Mouse (Mus musculus) Patski (cell line): ENCODE data around the gene Ptn. TPM values are rescaled to one million over a fixed set of nuclear protein-coding genes. Genes with fewer than 3 reads are reported as not detected.

ENCODE experiments used
- ATAC-seq: fragments of 100-300 bp; one replicate; pipeline ENCODE4 v1.8.0; 2021
- CTCF ChIA-PET: fragments of 350-600 bp; sonication (Branson Sonifier 250); formaldehyde crosslinking; loops from one replicate; lab custom pipeline; 2022; ENCODE audit warnings: inconsistent platforms; lab: Charles Lee
- POLR2A ChIA-PET: fragments of 350-600 bp; sonication (Branson Sonifier 250); formaldehyde crosslinking; loops from one replicate; lab custom pipeline; 2022; ENCODE audit warnings: antibody characterized with exemption, inconsistent platforms; lab: Charles Lee
- DNase-seq: peaks from one replicate; pipeline ENCODE4 v3.0.0-alpha.2; 2011; ENCODE audit warnings: low read depth, low spot score
- H3K27me3 ChIP-seq: fragments of 371-371 bp; one replicate; pipeline ENCODE4 v1.5.1; 2021
- CTCF ChIP-seq: fragments of 100-300 bp; IDR thresholded peaks from one replicate; pipeline ENCODE4 v1.5.1; 2021
- in situ Hi-C: fragments of 300-500 bp; cut with MboI; formaldehyde crosslinking; loops from 3 replicates; pipeline ENCODE4 v1.11.1; 2018; ENCODE audit warnings: low pct_unique_long_range_greater_than_20kb, mixed read lengths
- polyA plus RNA-seq: library from polyadenylated mRNA; unstranded; gene quantifications from one replicate; pipeline ENCODE4 v1.2.3, GENCODE M21; 2021

Gene Ptn
- polyA plus RNA-seq, result not detected

DNA sequence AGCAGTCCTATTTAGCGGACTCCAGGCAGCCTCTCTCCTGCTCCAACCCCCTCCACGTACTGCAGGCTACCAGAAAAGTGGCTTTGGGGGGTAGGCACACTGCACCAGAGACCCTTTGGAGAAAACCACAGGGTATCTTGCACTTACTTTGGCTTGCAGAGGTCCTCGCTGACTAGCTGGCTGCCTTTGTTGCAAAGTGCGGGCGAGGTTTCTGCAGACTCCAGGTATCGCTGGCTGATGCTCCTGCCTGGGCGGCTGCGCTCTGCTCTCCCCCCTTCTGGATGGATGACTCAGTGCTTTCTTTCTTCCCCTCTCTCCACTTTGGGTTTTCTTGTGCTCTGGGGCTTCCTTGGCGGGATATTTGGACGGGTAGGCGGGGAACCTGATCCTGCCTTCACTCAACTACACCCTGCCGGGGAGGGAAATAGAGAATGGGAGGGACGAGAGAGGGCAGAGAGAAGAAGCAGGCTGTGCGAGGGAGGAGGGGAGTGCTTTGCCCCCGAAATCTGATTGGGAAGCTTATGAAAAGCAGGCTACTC lies at the start of gene Ptn:
Gene Ptn (minus strand): TSS at position 474 of the 539 bp plus-strand sequence.
- POLR2A ChIA-PET, result no interaction called here
- no peak for DNase-seq
- CTCF ChIA-PET, result no interaction called here
- TF ChIP-seq CTCF, result no peak
- ATAC-seq, result no peak
- in situ Hi-C loops, result no loop called here
- no peaks in the 10 kb centered on the region for H3K27me3 ChIP-seq

DNA sequence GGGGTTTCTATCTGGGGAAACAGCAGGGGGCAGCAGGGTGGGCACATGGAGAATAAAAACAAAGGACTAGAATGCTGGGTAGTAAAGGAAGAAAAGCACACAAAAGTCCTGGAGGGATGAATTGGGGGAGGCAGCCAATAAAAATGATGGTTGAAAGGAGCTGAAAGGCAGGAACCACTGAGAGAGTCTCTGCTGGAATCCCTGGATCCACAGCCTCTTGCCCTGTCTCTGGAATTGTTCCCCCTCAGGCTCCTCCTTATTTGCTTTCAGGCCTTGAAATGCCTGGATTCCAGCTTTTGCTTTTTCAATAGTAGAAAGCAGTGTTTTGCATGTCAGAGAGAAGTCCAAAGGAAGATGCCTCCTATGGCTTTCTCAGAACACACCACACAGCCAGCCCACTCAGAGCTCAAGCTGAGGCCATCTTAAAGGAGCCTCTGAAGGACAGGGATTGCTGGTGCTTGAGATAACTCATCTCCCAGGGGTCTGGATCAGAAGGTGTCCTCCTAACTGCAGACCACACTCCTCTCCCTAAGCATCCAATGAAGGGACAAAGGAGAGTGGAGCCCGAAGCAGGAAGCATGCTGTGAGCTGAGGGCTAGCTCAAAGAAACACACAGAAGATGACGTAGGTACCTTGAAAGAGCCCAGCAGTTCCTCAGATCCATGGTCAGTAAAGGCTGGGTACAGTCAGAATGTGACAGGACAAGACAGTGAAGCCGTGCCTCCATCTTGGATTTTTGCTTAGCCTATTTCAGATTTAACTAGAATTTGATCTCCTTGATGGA lies 48.4 kb upstream of the Ptn start:
- CTCF ChIA-PET, result no interaction called here
- H3K27me3 ChIP-seq, result peaks cover 4% of the 10 kb centered on the region
- POLR2A ChIA-PET, result no interaction called here
- TF ChIP-seq CTCF, result no peak
- DNase-seq (no peak), ATAC-seq (no peak)
- in situ Hi-C loops, result no loop called here

DNA sequence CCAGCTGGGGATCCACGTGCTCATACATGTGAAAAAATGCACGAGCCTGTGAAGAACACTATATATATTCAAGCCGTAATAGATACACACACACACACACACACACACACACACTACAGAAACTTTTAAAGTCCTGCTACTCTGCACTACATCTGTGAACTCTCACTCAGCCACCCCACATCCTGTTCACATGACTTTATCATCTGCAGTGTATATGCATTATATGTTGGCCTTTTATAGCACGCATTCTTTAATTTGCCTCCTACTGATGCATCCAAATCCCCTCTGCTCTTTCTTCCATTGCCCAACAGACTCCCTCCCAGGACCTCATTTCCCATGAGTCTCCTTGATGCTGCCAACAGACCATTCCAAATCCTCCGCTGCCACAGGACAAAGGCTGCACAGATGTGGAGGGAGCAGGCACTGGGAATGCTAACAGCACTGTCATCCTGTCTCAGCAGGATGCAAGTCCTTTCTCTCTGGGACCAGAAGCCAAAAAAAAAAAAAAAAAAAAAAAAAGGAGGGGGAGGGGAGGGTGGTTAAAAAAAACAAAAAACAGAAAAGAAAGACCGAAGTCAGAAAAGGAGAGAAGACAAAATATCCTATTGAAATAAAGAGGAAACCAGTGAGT lies 47.7 kb upstream of the Ptn start:
- ATAC-seq (no peak), DNase-seq (no peak)
- H3K27me3 ChIP-seq, result peaks cover 4% of the 10 kb centered on the region
- no peak for TF ChIP-seq CTCF
- ChIA-PET CTCF (no interaction called here), POLR2A (no interaction called here)
- in situ Hi-C loops, result no loop called here

DNA sequence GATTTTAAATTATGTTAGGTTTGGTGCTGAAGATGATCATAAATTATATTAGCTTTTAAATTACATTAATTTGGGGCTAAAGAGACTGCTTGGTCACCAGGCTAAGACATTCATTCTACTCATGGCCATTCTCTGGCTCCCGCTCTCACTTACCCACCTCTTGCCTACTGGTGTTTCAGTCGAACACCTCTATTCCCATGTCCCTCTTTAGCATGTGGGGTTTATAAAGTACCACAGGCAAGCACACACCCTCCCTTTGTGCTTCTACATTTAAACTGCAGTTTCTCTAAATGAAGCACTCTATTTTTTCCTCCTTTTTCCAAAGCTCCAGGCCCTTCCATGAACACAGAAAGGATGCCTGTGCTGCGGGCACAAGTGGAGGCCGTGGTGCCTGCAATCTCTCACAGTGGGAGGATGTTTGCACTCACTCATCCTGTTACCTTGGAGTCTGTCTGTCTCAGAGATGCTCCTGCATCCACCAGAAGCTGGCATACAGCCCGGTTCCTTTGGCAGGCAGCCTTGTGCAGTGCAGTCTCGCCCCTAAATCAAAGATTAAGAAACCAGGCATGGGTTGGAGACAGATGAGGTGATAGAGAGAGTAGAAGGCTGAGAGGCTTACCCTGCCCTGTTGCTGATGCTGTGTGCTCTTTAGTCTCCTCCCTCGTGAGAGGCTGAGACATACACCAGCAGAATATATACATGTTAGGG lies 40.6 kb upstream of the Ptn start:
- no peak for DNase-seq
- in situ Hi-C loops, result no loop called here
- H3K27me3 ChIP-seq, result no peaks in the 10 kb centered on the region
- ATAC-seq, result no peak
- TF ChIP-seq CTCF, result no peak
- POLR2A ChIA-PET, result no interaction called here
- CTCF ChIA-PET, result no interaction called here

DNA sequence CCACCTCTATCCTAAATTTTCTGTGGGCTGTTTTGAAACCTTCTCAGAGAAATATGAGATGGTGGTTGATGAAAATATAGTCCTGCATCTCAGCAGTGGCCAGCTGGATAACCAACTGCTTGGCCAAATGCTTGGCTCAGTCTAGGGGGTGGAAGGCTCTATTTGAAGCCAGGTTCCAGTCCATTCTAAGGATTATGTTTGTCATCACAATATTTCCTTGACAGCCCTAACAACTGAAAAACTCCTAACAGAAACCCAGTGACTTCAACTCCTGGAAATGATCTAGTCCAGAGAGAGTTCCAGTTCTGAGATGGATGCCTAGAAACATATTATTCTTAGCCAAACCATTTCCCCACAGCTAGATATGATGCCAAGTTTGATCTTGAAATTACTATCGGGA lies 35.3 kb upstream of the Ptn start:
- DNase-seq (no peak), ATAC-seq (no peak)
- H3K27me3 ChIP-seq, result peaks cover 7% of the 10 kb centered on the region
- TF ChIP-seq CTCF, result no peak
- in situ Hi-C loops, result no loop called here
- ChIA-PET CTCF (no interaction called here), POLR2A (no interaction called here)

DNA sequence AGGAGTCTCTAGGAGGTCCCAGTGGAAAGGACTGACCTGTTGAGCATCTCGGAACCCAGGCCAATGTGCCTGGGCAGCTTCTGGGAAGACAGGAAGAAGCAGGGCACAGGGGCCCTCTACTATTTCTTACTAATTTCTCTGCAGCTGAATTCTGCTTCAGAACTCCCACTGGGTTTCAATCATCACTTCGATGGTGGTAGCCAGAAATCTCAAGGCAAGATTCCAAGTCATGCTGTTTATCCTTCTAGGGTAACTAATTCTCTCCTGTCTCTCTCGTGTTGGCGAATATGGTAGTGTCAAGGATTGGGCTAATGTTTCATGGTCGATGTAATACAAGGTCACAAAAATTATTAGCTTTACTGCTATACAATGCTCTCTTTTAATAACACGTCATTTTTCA lies 34.2 kb upstream of the Ptn start:
- CTCF ChIA-PET, result no interaction called here
- peaks cover 7% of the 10 kb centered on the region for H3K27me3 ChIP-seq
- no peak for TF ChIP-seq CTCF
- in situ Hi-C loops, result no loop called here
- ATAC-seq (no peak), DNase-seq (no peak)
- POLR2A ChIA-PET, result no interaction called here

DNA sequence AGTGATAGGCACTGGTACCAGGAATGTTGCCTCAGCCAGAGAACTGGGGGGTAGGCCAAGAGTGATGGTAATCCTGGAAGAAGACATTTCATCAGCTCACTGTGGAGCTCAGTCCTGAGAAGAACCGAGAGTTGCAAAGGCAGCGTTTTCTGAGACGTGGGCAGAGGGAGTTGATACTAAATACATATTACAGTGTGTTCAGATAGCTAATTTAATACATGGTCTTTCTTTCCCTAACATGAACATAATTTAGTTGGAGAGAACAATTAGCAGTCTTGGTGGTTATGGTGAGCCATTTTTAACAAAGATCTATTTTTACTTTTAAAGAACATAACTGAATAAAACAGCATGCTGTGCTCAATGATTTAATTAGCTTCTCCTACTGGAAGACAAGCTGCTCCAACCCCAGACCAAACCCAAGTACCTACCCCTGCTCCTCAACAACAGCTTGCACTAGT lies 33.0 kb upstream of the Ptn start:
- no peak for ATAC-seq
- ChIA-PET CTCF (no interaction called here), POLR2A (no interaction called here)
- peaks cover 7% of the 10 kb centered on the region for H3K27me3 ChIP-seq
- DNase-seq, result no peak
- in situ Hi-C loops, result no loop called here
- TF ChIP-seq CTCF, result no peak

DNA sequence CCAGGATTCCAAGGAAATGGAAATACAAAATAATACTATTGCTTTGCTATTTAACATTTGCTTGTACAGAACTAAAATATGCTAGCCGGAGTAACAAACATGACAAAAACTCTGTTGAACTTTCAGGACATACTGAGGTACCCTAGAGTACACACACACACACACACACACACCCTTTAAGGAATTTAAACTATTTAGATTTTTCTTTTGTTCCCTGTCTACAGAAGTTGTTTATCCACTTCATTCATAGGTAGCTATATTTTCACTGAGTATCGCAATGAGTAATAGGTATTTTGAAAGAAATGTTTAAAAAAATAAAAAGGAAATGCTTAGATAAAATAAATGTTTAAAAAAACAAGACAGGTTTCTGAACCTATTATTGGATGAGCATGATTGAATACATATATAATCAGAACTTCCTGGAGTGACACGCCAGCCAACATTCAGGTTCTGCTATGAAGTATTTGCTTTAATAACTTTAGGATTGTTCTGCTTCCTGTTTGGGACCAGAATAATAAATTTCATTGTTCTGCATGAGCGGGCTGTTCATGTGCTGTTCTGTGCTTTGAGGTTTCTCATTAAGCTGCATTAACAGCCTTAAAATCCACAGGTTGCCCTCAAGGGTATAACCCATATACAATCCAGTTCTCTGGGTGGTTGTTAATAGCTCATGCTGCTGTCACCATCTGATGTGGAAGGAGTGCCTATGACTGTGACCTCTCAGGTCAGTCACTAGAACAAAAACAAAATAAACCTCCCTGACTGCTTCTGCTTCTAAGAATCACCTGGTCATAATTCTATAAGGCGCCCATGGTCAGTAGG lies 32.3 kb upstream of the Ptn start:
- TF ChIP-seq CTCF, result no peak
- ATAC-seq (no peak), DNase-seq (no peak)
- H3K27me3 ChIP-seq, result peaks cover 8% of the 10 kb centered on the region
- CTCF ChIA-PET, result no interaction called here
- in situ Hi-C loops, result no loop called here
- POLR2A ChIA-PET, result no interaction called here

DNA sequence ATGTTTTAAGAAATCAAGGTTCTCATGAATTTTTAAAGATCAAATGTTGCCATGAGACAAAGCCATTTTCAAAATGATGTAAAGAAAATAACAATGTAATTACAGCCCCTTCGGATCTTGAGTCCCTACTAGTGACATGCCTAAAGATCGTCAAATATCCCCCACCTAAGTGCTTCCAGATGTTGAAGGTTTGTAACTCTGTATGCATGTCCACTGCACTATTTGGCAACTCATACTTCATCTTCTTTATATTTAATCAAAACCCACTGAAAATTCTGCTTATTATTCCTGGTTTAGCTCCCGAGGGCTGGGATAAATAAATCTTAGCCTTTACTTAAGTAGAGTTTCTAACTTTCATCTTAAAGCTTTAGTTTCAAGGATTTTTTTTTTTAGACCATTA lies 31.7 kb upstream of the Ptn start:
- ATAC-seq (no peak), DNase-seq (no peak)
- no peak for TF ChIP-seq CTCF
- in situ Hi-C loops, result no loop called here
- peaks cover 12% of the 10 kb centered on the region for H3K27me3 ChIP-seq
- CTCF ChIA-PET, result no interaction called here
- POLR2A ChIA-PET, result no interaction called here

DNA sequence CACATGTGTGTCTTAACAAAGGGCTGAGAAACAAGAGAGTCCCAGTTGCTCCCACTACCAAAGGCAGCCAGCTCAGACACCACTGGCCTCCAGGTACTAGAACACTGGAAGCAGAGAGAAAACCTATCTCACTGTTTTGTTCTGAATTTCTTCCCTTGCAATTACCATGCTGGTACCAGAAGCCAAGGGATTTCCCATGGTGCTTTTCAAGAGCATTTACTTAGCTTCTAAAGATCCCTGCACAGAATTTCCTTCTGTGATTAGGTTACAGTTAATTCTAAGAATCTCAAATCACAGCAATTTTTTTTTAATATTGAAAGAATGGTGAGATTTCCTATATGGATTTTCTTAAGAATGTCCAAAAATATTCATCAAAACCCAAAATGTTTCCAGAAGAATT lies 31.2 kb upstream of the Ptn start:
- peaks cover 12% of the 10 kb centered on the region for H3K27me3 ChIP-seq
- ATAC-seq (no peak), DNase-seq (no peak)
- in situ Hi-C loops, result no loop called here
- ChIA-PET CTCF (interaction anchor here (0.9 kb wide), 1 partner anchor 14 kb away, joined by 3 read pairs; no protein-coding TSS in a partner anchor), POLR2A (no interaction called here)
- TF ChIP-seq CTCF, result no peak
